Mouse (Mus musculus): ENCODE results near the gene Stip1. TPM values are rescaled to one million over a fixed set of nuclear protein-coding genes. Genes with fewer than 3 reads are reported as not detected.

The Stip1 gene
- polyA plus RNA-seq, 1 experiment from 2014 or later: 211 TPM

DNA sequence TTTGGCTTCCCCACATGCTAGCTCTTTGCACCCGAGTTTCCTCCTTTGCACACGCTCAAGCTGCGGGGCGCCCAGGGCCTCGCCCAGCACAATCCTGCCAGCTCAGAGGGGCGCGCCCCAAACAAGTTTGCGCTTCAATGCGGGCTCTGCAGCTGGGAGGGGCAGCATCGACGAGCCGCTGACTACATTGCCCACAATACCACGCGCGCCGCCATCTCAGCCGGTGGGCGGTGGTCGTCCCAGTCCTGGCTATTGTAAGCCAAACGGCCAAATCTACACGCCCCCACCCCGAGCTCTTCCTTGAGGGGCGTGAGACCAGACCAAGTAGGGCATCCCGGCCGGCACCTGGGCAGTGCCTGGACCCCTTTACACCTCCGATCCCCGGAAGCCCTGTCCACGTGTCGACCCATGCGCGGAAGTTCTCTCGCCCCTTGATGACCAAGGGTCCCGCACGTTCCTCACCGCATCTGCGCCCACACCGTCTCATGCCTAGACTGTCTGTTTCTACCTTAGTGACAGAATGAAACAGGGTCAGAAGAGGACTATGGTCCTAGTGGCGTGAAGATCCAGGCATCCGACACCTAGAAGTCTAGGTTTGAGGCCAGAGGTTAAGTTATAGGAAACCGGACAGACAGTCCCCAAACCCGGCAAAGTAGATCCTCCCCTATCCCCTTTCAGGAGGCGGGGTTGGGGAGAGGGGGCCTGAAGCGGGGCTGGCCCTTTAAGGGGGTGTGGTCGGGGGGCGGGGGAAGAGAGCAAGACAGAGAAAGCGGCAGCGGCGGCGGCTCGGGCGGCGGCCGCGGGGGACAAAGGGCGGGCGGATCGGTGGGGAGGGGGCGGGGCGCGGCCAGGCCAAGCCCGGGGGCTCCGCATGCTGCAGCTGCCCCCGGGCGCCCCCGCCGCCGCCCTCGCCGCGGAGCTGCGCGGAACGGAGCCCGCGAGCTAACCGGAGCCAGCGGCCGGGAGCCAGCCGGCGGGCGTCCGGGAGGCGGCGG is 65.3 kb downstream of the Stip1 start, which contains the start of gene Ppp1r14b:
Gene Ppp1r14b, plus strand, starts transcription at position 758 of the 995 bp plus-strand sequence.
- Histone ChIP-seq H3K9ac (peak within 1 kb of the TSS; percentile 73), H3K4me3 (replicated peaks) (peak within 1 kb of the TSS; percentile 55), H3K4me1 (replicated peaks) (peaks cover 69% of the 10 kb centered on the region), H3K27ac (peak within 1 kb of the TSS; percentile 92), H3K9me3 (no peaks in the 10 kb centered on the region), H3K27me3 (replicated peaks) (no peaks in the 10 kb centered on the region), H3K36me3 (peaks cover 11% of the 10 kb centered on the region; the same call in 1 of the 2 replicates), H3K4me2 (replicated peaks) (peak within 1 kb of the TSS; percentile 88)
- peak; percentile 69 for ATAC-seq
- WGBS: under 1% methylated on average over 72 of the region's 84 CpGs

DNA sequence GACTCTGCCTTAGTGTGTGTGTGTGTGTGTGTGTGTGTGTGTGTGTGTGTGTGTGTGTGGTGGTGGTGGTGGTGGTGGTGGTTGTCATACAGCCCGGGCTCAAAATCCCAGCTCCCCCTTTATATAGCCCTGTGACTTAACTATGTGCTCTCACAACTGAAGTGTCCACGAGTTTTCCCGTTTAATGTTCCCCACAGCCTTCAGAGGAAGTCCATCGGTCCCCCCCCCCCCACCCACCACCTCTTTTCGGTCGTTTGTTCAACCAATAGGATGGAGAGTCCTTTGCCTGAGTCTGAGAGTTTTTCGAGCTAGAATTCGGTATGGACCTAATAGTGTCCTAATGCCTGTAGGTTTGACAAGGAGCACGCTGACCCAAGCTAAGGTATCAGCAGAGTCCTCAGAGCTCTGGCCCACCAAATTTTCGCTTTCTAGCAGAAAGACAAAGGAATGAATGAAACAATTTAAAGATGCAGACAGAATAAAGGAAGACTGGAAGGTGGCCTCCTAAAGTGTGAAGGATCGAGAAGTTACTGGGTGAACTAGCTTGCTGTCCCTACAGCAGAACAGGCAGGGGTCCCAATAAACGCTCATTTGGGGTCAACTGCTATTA is 66.1 kb downstream of the Stip1 start:
- peak overlapping the region; percentile 55 for H3K4me3 ChIP-seq (replicated peaks)
- ATAC-seq: no peak
- 33% methylated on average over 12 of the region's 12 CpGs for WGBS
- peaks cover 11% of the 10 kb centered on the region; the same call in 1 of the 2 replicates for H3K36me3 ChIP-seq
- H3K4me1 ChIP-seq (replicated peaks): peaks cover 63% of the 10 kb centered on the region
- peak overlapping the region; percentile 92; the same call in 1 of the 2 replicates for H3K27ac ChIP-seq
- H3K4me2 ChIP-seq (replicated peaks): peak overlapping the region; percentile 88
- H3K9me3 ChIP-seq: no peaks in the 10 kb centered on the region
- H3K27me3 ChIP-seq (replicated peaks): no peaks in the 10 kb centered on the region
- peak overlapping the region; percentile 73 for H3K9ac ChIP-seq

DNA sequence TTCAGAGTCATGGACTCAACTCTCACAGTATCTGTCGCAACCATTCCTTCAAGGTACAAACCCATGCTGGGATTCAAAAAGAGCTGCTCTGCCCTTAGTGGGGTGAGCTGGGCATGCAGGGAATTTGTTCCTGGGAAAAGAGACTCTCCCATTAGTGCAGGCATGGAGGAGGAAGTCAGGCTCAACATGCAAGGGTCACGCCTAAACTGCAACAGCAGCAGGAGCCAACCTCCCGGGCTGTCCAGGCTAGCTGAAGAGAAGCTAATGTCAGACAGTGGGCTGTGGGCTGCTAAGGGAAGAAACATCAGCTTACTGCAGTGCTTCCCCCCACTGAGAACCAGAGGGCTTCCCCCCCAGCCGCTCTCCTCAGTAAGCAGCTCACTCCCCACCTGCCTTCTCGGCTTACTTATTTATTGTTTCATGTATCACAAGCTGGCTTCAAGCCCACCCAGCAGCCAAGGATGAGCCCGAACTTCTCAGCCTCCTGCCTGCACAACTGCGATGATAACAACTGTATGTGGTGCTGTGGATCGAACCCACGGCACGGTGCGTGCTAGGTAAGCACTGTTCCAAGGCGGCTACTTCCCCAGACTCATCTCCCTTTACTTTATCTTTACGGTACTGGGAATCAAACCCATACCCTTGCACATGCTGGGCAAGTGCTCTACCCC is 67.4 kb downstream of the Stip1 start:
- H3K27me3 ChIP-seq (replicated peaks): no peaks in the 10 kb centered on the region
- H3K4me2 ChIP-seq (replicated peaks): no peak overlapping the region
- H3K27ac ChIP-seq: peak overlapping the region; percentile 49; the same call in 1 of the 2 replicates
- peaks cover 2% of the 10 kb centered on the region; the same call in 1 of the 2 replicates for H3K36me3 ChIP-seq
- 0 out of 2 replicates have a peak overlapping the region, but pooled peaks have one; percentile 10 for H3K9ac ChIP-seq
- H3K4me3 ChIP-seq (replicated peaks): no peak overlapping the region
- peaks cover 58% of the 10 kb centered on the region for H3K4me1 ChIP-seq (replicated peaks)
- no peak for ATAC-seq
- WGBS: 76% methylated on average over 13 of the region's 13 CpGs
- H3K9me3 ChIP-seq: no peaks in the 10 kb centered on the region

DNA sequence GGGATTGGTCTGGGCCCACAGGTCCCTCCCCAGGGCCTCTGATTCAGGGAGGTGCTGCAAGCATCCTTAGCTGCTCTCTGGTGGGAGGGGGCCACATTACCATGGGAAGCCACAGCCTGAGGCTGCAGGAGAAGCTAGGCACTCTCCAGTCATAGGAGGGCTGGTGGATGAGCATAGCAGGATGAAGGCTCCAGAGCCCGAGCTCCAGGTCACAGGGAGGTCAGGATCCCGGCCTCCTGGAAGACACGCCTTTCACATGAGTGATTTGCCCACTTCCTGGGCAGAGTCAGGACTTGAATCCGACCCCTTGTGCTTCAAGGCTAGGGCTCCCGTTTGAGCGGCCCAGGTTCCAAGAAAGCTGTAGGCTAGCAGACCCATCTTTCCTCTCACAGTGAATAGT is 68.1 kb downstream of the Stip1 start:
- Histone ChIP-seq H3K4me2 (replicated peaks) (peak overlapping the region; percentile 72; the same call in 1 of the 2 replicates), H3K36me3 (peaks cover under 1% of the 10 kb centered on the region; the same call in 1 of the 2 replicates), H3K9me3 (no peaks in the 10 kb centered on the region), H3K9ac (no peak overlapping the region; the same call in 1 of the 2 replicates), H3K4me3 (replicated peaks) (no peak overlapping the region), H3K27ac (peak overlapping the region; percentile 92), H3K27me3 (replicated peaks) (no peaks in the 10 kb centered on the region), H3K4me1 (replicated peaks) (peaks cover 58% of the 10 kb centered on the region)
- no peak for ATAC-seq
- WGBS: 24% methylated on average over 6 of the region's 6 CpGs

Other genes starting within 250 kb of the Stip1 start
- 20.8 and 21.0 TPM in 2 replicates for gene Rps6ka4, start 199.3 kb downstream of the Stip1 start, polyA plus RNA-seq (2015; fragmentation: Nextera tagmentation; extraction: Ambion mirVana)
- 1.4 and 1.5 TPM in 2 replicates for gene Ccdc88b, start 181.8 kb downstream of the Stip1 start, polyA plus RNA-seq (2015; fragmentation: Nextera tagmentation; extraction: Ambion mirVana)
- gene Trmt112, start 130.3 kb downstream of the Stip1 start, polyA plus RNA-seq (2015; fragmentation: Nextera tagmentation; extraction: Ambion mirVana): 124 TPM in 2 replicates
- gene Prdx5, start 129.9 kb downstream of the Stip1 start, polyA plus RNA-seq (2015; fragmentation: Nextera tagmentation; extraction: Ambion mirVana): 184 and 205 TPM in 2 replicates
- gene Esrra, start 118.2 kb downstream of the Stip1 start, polyA plus RNA-seq (2015; fragmentation: Nextera tagmentation; extraction: Ambion mirVana): 32.2 and 37.6 TPM in 2 replicates
- 1.1 and 1.6 TPM in 2 replicates for gene Catsperz, start 114.6 kb downstream of the Stip1 start, polyA plus RNA-seq (2015; fragmentation: Nextera tagmentation; extraction: Ambion mirVana)
- gene Kcnk4, start 105.5 kb downstream of the Stip1 start, polyA plus RNA-seq (2015; fragmentation: Nextera tagmentation; extraction: Ambion mirVana): 0.29 and 0.40 TPM in 2 replicates
- 70.0 and 72.4 TPM in 2 replicates for gene Bad, start 98.1 kb downstream of the Stip1 start, polyA plus RNA-seq (2015; fragmentation: Nextera tagmentation; extraction: Ambion mirVana)
- gene Gpr137, start 97.5 kb downstream of the Stip1 start, polyA plus RNA-seq (2015; fragmentation: Nextera tagmentation; extraction: Ambion mirVana): 20.4 and 25.5 TPM in 2 replicates
- gene Ppp1r14b, start 65.0 kb downstream of the Stip1 start, polyA plus RNA-seq (2015; fragmentation: Nextera tagmentation; extraction: Ambion mirVana): 177 and 188 TPM in 2 replicates
- gene Plcb3, start 63.5 kb downstream of the Stip1 start, polyA plus RNA-seq (2015; fragmentation: Nextera tagmentation; extraction: Ambion mirVana): 187 and 198 TPM in 2 replicates
- gene Fkbp2, start 59.5 kb downstream of the Stip1 start, polyA plus RNA-seq (2015; fragmentation: Nextera tagmentation; extraction: Ambion mirVana): 154 and 170 TPM in 2 replicates
- gene Vegfb, start 52.3 kb downstream of the Stip1 start, polyA plus RNA-seq (2015; fragmentation: Nextera tagmentation; extraction: Ambion mirVana): 44.0 and 46.7 TPM in 2 replicates
- 22.7 and 27.5 TPM in 2 replicates for gene Dnajc4, start 47.4 kb downstream of the Stip1 start, polyA plus RNA-seq (2015; fragmentation: Nextera tagmentation; extraction: Ambion mirVana)
- 20.6 and 23.5 TPM in 2 replicates for gene Nudt22, start 43.9 kb downstream of the Stip1 start, polyA plus RNA-seq (2015; fragmentation: Nextera tagmentation; extraction: Ambion mirVana)
- 6.9 and 9.0 TPM in 2 replicates for gene Trpt1, start 43.8 kb downstream of the Stip1 start, polyA plus RNA-seq (2015; fragmentation: Nextera tagmentation; extraction: Ambion mirVana)
- gene Fermt3, start 20.5 kb downstream of the Stip1 start, polyA plus RNA-seq (2015; fragmentation: Nextera tagmentation; extraction: Ambion mirVana): 9.8 and 10.1 TPM in 2 replicates
- 11.8 and 11.9 TPM in 2 replicates for gene Macrod1, start 16.8 kb upstream of the Stip1 start, polyA plus RNA-seq (2015; fragmentation: Nextera tagmentation; extraction: Ambion mirVana)
- gene Flrt1, start 65.8 kb upstream of the Stip1 start, polyA plus RNA-seq (2015; fragmentation: Nextera tagmentation; extraction: Ambion mirVana): 1.8 and 2.1 TPM in 2 replicates
- 166 and 172 TPM in 2 replicates for gene Otub1, start 166.3 kb upstream of the Stip1 start, polyA plus RNA-seq (2015; fragmentation: Nextera tagmentation; extraction: Ambion mirVana)
- 1,343 and 1,351 TPM in 2 replicates for gene Cox8a, start 177.6 kb upstream of the Stip1 start, polyA plus RNA-seq (2015; fragmentation: Nextera tagmentation; extraction: Ambion mirVana)
- 49.8 and 52.9 TPM in 2 replicates for gene Naa40, start 201.2 kb upstream of the Stip1 start, polyA plus RNA-seq (2015; fragmentation: Nextera tagmentation; extraction: Ambion mirVana)
- gene Rcor2, start 227.4 kb upstream of the Stip1 start, polyA plus RNA-seq (2015; fragmentation: Nextera tagmentation; extraction: Ambion mirVana): 12.1 and 12.8 TPM in 2 replicates

All from intestine, embryonic 15.5 days (tissue).